Mouse (Mus musculus) small intestine, adult 2 months (tissue): Measurements from ENCODE around the gene Inpp4a.

Source experiments
- CTCF ChIP-seq: fragments of 200-500 bp; IDR thresholded peaks from 2 replicates; pipeline ENCODE4 v1.5.1; 2012; ENCODE audit warnings: low read depth, mild to moderate bottlenecking, control low read depth, inconsistent platforms, low read length, moderate library complexity, mixed read lengths; ENCODE audit not compliant: insufficient replicate concordance, insufficient read length; ENCODE audit errors: extremely low read depth
- POLR2A ChIP-seq: fragments of 200-500 bp; IDR thresholded peaks from 2 replicates; pipeline ENCODE4 v1.6.1; 2012; ENCODE audit warnings: low read depth, mild to moderate bottlenecking, control low read depth, inconsistent platforms, low read length, moderate library complexity

DNA sequence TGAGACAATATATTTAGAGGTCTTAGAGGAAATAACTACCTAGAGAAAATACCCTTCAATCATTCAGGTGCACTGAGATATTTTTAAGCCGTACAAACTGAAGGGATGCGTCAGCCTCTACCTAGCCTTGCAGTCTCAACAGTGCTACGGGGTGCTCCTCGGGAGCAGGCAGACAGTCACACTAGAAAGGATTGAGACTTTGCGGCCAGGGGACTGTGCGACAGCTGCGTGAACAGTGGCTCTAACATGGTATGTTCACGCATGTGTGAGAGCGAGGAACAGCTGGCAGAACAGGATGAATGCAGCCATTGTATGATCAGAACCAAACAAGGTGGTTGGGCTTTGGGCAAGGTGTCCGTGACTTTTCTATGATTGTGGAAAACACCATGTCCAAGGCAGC, 63.1 kb downstream of the Inpp4a start:
- TF ChIP-seq POLR2A (no peak), CTCF (no peak)
